Mouse (Mus musculus) frontal cortex, postnatal 25 days (tissue): ENCODE measurements around the gene Trappc10.
"Not testable (repeated sequence)": the region's sequence is repeated elsewhere in the genome, so short reads cannot be mapped to it uniquely, and the experiment has no call there.

Experiments used
- DNase-seq, 2 experiments: peaks; one replicate each; pipeline ENCODE4 v3.0.0; 2022; ENCODE audit warnings: low spot score in 2 of 2

The Trappc10 gene

GRCm38 (mm10) chr10:78211311-78211710, 33.1 kb downstream of the Trappc10 start:
- no peak for DNase-seq

- no peak for DNase-seq
Measured at GRCm38 (mm10) chr10:78201182-78201581, 43.3 kb downstream of the Trappc10 start.

DNA sequence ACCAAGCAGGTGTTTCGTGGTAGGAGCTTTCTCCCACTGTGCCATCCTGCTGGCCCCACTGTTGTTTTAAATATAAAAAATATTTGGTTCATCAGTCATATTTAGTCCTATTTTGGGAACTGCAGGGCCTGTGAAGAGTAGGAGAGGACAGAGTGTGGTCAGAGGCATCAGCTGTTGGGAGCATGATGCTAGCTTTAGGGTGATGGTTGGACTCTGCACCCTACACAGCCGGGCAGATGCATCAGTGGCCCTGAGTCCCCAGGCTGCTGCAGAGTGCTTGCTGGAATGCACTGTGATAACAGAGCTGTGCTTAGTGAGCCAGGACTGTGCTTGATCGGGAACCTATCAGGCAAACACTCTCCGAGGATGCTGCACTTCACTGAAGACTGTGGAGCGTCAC, 51.5 kb downstream of the Trappc10 start:
- DNase-seq, result no peak

GRCm38 (mm10) chr10:78186076-78186475, 58.4 kb downstream of the Trappc10 start:
- not testable (repeated sequence) for DNase-seq

DNA sequence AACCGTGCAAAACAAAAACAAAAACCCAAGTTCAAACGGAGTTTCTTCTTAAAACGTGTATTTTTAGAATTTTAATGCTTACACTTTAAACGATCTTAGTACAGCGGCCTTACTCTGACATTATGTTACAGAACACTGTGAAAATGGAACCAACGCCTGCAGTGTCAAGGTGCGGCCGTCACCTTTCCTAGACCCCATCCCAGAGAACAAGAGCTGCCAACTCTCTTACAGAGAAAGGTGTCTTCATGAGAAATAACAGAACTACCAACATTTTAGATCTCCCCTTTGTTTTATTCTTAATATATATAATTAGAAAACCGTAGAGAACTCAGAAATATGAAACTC, 59.1 kb downstream of the Trappc10 start:
- no peak for DNase-seq

GRCm38 (mm10) chr10:78184531-78185380, 59.7 kb downstream of the Trappc10 start, which contains the start of gene Pwp2:
TSS of gene Pwp2 (minus strand) at chr10:78185149.
- DNase-seq, result peak; percentile 66 to 78

DNA sequence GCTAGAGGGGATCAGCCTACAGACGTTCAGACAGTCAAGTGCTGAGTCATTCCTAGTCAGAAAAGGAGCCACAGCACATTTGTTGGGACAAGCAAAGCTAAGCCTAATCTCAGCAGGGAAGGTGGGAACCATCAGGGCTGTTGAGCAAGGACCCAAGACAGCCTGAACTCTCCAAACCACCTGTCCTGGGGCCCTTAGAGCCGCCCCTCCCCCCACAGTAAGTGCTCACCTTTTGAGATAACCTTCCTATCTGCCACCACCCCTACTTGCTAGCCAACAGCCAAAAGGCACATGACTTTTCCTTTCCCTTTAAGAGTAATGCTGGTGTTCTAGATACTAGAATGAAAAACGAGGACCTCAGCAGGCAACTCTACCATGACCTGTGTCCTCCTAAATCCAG, 60.9 kb downstream of the Trappc10 start:
- DNase-seq, result no peak

- DNase-seq, result no peak
Measured at GRCm38 (mm10) chr10:78182321-78182720, 62.1 kb downstream of the Trappc10 start.

DNA sequence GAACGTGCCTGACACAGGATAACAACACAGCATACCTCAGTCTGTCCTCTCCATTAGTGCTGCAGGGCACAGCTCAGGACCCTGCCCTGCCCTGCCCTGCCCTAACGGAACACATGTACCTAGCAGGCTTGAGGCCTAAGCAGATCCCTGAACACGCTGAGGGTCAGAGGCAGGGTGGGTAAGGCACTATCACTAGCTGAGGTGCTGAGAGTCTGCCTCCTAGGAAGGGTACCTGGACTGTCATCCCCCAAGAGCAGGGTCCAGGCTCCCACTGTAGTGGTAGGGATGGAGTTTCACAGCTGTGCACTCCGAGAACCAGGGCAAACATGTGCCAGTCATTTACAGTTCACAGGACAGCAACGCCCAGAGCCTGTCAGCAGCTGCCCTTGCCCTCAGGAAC, 70.0 kb downstream of the Trappc10 start:
- no peak for DNase-seq

DNA sequence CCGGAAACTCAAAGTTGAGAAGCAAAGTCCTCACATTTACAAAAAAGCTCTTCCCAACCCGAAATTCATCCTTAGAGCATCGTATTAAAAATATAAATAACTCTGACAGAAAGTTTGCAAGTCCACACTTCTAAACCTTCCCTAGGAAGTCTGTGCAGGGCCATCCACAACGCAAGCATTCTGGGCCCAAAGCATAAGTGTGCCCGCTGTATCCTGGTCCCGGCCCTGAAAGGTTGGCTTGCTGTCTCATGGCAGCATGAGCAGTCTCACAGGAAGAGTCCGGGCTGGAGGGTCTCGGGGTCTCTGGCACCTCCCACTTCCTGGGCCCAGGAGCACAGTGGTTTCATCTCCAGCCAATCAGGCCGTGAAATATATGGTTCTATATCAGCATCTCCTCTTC, 72.9 kb downstream of the Trappc10 start:
- no peak for DNase-seq

DNA sequence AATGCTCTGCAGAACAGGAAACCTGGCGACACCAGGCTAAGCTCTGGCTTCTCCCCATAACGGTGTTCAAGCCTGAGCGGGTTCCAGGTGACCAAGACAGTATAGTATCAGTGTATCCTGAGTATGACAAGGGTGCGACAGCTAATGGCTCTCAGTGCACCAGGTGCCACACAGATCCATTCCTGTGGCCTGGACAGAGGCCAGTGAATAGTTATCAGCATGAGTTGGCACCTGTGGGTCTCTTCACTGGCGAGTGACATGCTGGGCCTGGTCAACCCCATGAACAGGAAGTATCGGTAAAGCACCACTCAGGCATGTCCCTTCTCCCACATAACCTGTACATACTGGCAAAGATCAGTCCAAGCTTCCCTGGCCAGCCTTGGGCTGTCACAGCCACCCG, 73.4 kb downstream of the Trappc10 start:
- no peak for DNase-seq

DNA sequence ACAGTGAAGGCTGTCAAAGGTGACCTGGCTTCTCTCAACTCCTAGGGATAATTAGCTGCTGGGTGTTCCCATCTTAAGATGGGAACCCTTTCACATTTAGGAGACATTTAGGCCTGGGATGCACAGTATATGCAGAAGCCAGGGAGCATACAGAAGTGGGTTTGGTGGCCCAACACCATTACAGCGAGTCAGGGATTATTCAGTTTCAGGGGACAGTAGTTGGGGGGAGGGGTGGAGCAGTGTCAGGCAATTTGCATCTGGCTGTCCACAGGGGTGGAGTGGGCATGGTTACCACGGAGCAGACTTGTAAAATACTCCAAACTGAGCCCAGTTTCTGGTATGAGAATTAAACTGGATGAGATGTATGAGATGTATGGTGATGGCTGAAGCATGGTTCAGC, 74.0 kb downstream of the Trappc10 start:
- DNase-seq, result no peak

GRCm38 (mm10) chr10:78169281-78170042, 75.0 kb downstream of the Trappc10 start, which contains the start of gene D10Jhu81e:
TSS of gene D10Jhu81e (minus strand) at chr10:78169782.
- DNase-seq, result peak; percentile 99

DNA sequence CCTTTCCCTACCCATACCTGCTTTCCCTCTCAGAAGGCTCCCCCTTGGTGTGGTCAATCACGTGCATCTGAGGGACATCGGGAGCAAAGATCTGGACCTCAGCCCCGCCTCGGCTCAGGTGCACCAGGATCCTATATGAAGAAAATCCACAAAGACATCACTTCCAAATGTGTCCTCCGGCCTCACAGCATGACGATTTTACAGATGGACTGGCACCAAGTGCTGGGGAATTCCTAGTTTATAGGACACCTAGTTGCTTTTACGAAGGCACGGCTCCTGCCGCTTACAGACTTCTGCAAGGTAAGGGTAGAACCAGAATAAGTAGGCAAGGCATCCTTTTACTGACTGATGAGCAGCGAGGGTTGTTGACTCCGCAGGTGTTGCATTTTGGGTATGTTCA, 75.6 kb downstream of the Trappc10 start:
- no peak for DNase-seq

GRCm38 (mm10) chr10:78167775-78168174, 76.7 kb downstream of the Trappc10 start:
- no peak for DNase-seq

GRCm38 (mm10) chr10:78167333-78167732, 77.1 kb downstream of the Trappc10 start:
- DNase-seq, result no peak

DNA sequence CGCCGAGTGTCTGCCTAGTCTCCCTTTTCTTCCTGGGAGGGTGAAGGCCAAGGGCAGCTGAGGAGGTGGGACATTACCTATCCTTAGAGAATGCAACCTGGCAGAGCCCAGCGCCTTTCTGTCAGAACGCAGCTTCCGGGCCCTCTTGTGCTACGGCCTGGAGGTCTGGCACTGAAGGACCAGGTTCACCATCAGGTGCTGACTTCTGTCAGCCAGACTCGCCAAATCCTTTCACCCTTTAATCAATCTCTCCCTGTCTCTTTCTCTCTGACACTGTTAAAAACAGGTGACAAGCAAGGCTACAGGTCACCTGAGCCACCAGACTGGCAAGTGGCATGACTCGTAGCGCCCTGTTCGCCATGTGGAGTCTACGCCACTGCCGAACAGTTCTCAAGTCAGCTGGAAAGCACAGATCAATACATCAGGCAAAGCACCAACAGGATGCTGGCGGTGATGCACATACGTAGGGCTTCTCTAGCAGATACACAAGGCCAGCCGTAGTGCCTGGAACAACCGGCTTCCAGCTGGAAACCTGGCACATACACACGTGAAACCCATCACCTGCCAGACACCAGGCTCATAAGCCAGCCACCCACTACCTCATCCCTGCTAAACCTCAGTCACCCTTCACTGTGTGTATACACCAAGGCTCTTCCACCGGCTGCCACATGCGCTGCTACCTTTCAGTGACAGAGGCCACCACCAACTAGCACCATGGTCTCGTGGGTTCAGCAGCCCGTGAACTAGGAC, 79.0 kb downstream of the Trappc10 start:
- DNase-seq, result no peak

DNA sequence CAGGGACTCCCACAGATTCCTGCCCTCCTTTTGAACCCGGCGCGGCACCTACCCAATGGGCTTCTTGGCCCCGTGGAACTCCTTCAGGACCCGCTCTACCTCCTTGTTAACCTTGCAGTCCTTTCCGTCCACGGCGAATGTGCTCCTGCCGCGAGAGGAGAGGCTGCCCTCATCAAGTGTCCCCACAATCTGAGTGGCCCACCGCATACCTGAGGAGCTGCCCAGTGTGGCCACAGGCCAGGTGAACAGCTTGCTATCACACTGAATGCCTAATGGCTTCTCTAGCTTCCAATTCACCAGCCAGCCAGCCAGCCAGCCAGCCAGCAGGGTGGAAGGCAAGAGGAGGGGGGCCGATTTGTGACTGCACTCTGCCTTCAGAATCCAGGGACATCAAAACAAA, 79.7 kb downstream of the Trappc10 start:
- no peak for DNase-seq

GRCm38 (mm10) chr10:78163923-78164322, 80.5 kb downstream of the Trappc10 start:
- DNase-seq, result peak in 1 of 2 experiments; percentile 50

- DNase-seq, result no peak
Measured at GRCm38 (mm10) chr10:78163241-78163640, 81.2 kb downstream of the Trappc10 start.

DNA sequence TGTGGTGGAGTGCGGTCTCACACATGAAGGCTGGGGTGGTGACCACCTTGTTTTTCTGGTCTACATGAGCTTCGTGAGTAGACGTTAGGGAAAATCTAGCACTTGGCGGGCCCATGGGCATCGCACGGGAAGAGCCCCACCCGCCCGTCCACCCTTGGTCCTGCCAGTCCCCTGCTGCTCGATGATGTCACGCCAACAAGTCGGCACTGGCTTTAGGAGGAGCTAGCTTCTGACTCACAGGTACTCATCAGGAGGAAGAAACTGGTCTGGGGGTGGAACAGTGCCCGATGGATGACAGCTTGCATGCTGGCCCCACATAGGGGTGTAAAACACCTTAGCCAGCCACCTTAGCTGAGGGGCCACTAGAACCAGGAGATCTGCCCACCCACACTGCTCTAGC, 81.8 kb downstream of the Trappc10 start:
- no peak for DNase-seq

- no peak for DNase-seq
Measured at GRCm38 (mm10) chr10:78161096-78161495, 83.3 kb downstream of the Trappc10 start.
